Comparison of ENCODE assay signal across 8 mouse cellular contexts in genomic region chr5:43807744-43808696, GRCm38 (mm10). TPM values are rescaled to one million over a fixed set of nuclear protein-coding genes. Genes with fewer than 3 reads are reported as not detected.
DNase-seq lines count a peak whose midpoint lies in the region; ATAC-seq and TF ChIP-seq lines count a peak whose summit lies in the region.

No protein-coding gene starts in this region.

- intact Hi-C loops in heart, postnatal 10 days (cut with DNase I), result loop anchor here (2.0 kb wide), 1 partner anchor 25 kb away; no protein-coding TSS in a partner anchor

- 4% methylated on average over 48 of the region's 48 CpGs for WGBS in forebrain, embryonic 14.5 days
- 5% methylated on average over 48 of the region's 48 CpGs for WGBS in liver, embryonic 14.5 days (ENCODE audit: insufficient replicate concordance)
- 4% methylated on average over 48 of the region's 48 CpGs for WGBS in stomach, embryonic 14.5 days

- no peaks in the 10 kb centered on the region for H3K36me3 ChIP-seq in forebrain, embryonic 14.5 days (ENCODE audit: control insufficient read depth, insufficient read depth, low read length)
- H3K36me3 ChIP-seq in liver, embryonic 14.5 days (replicated peaks; ENCODE audit: control insufficient read depth, insufficient read depth, low read depth), result no peaks in the 10 kb centered on the region
- no peaks in the 10 kb centered on the region for H3K36me3 ChIP-seq in stomach, embryonic 14.5 days (ENCODE audit: control insufficient read depth, insufficient read depth, low read length)

- no peaks in the 10 kb centered on the region for H3K27me3 ChIP-seq in forebrain, embryonic 14.5 days (replicated peaks; ENCODE audit: control insufficient read depth, insufficient read depth, low read length)
- H3K27me3 ChIP-seq in liver, embryonic 14.5 days (ENCODE audit: control insufficient read depth, insufficient read depth, low read length), result no peaks in the 10 kb centered on the region; the same call in 1 of the 2 replicates
- H3K27me3 ChIP-seq in stomach, embryonic 14.5 days (ENCODE audit: control insufficient read depth, insufficient read depth, low read length), result no peaks in the 10 kb centered on the region

- peaks cover 3% of the 10 kb centered on the region; the same call in 1 of the 2 replicates for H3K4me1 ChIP-seq in forebrain, embryonic 14.5 days (ENCODE audit: control insufficient read depth, insufficient read depth, low read length)
- H3K4me1 ChIP-seq in liver, embryonic 14.5 days (replicated peaks; ENCODE audit: control insufficient read depth in 2 of 2, insufficient read depth in 2 of 2, low read length in 1 of 2), result peaks cover 0 to 3% of the 10 kb centered on the region in 2 experiments; a peak in 1 of 4 replicates
- H3K4me1 ChIP-seq in stomach, embryonic 14.5 days (ENCODE audit: control insufficient read depth, insufficient read depth, low read length), result no peaks in the 10 kb centered on the region

- H3K9ac ChIP-seq in forebrain, embryonic 14.5 days (ENCODE audit: low read length), result peak overlapping the region; percentile 80
- peak overlapping the region; percentile 27; the same call in 1 of the 2 replicates for H3K9ac ChIP-seq in liver, embryonic 14.5 days (replicated peaks)
- H3K9ac ChIP-seq in stomach, embryonic 14.5 days (replicated peaks; ENCODE audit: low read depth, low read length), result peak overlapping the region; percentile 71

- peak; percentile 99 for ATAC-seq in forebrain, embryonic 14.5 days
- peak; percentile 56 for ATAC-seq in liver, embryonic 14.5 days (ENCODE audit: insufficient read depth)
- ATAC-seq in stomach, embryonic 14.5 days (ENCODE audit: insufficient number of reproducible peaks, insufficient read depth, low FRiP score, low read depth), result peak; percentile 83

- TF ChIP-seq EP300 in liver, embryonic 14.5 days (IDR thresholded peaks at IDR 0.05; ENCODE audit: low read depth), result no peak

- H3K4me3 ChIP-seq in forebrain, embryonic 14.5 days (ENCODE audit: low read depth, low read length), result peak overlapping the region; percentile 46
- peak overlapping the region; percentile 20 to 39 for H3K4me3 ChIP-seq in liver, embryonic 14.5 days (ENCODE audit: insufficient read depth in 1 of 2, low read depth in 2 of 2, low read length in 2 of 2)
- peak overlapping the region; percentile 43 for H3K4me3 ChIP-seq in stomach, embryonic 14.5 days (ENCODE audit: low read depth, low read length)

- H3K4me2 ChIP-seq in forebrain, embryonic 14.5 days (ENCODE audit: low read length), result peak overlapping the region; percentile 68
- H3K4me2 ChIP-seq in liver, embryonic 14.5 days (ENCODE audit: low read depth), result peak overlapping the region; percentile 59
- peak overlapping the region; percentile 61 for H3K4me2 ChIP-seq in stomach, embryonic 14.5 days (replicated peaks; ENCODE audit: low read depth, low read length)

- peak; percentile 87 for DNase-seq in CD4-positive helper T cell, adult 2 months (ENCODE audit: low read depth, low spot score)
- peak; percentile 7 for DNase-seq in c-Kit-positive CD71-positive TER-119-negative erythroid progenitor cells, embryonic 14.5 days (ENCODE audit: low read depth)
- peak; percentile 94 for DNase-seq in forebrain, embryonic 14.5 days (ENCODE audit: low spot score)
- DNase-seq in heart, postnatal 10 days, result peak; percentile 89 to 90
- peak; percentile 68 to 87 for DNase-seq in kidney, postnatal 36 days
- DNase-seq in liver, embryonic 14.5 days (ENCODE audit: low read depth in 3 of 3, low spot score in 3 of 3), result peak in 1 of 3 experiments; percentile 31
- DNase-seq in neural tube, embryonic 10.5 days (ENCODE audit: extremely low spot score, low spot score), result peak; percentile 91

- H3K9me3 ChIP-seq in forebrain, embryonic 14.5 days (replicated peaks; ENCODE audit: control insufficient read depth, low read length), result no peaks in the 10 kb centered on the region
- H3K9me3 ChIP-seq in liver, embryonic 14.5 days (ENCODE audit: control insufficient read depth, low read length), result no peaks in the 10 kb centered on the region
- H3K9me3 ChIP-seq in stomach, embryonic 14.5 days (ENCODE audit: control insufficient read depth, low read depth, low read length), result no peaks in the 10 kb centered on the region

- TF ChIP-seq CTCF in liver, embryonic 14.5 days (IDR thresholded peaks at IDR 0.05; ENCODE audit: low read depth), result no peak

- H3K27ac ChIP-seq in forebrain, embryonic 14.5 days (ENCODE audit: low read depth, low read length), result peak overlapping the region; percentile 75
- no peak overlapping the region for H3K27ac ChIP-seq in liver, embryonic 14.5 days
- peak overlapping the region; percentile 69; the same call in 1 of the 2 replicates for H3K27ac ChIP-seq in stomach, embryonic 14.5 days (ENCODE audit: low read length)

RNA-seq across cellular contexts. Expression of gene Bst1, which starts 10.7 kb away (rescaled TPM):
- polyA plus RNA-seq in forebrain, embryonic 14.5 days (2014; fragmentation: Nextera tagmentation; extraction: Ambion mirVana), result not detected in 2 replicates
- total RNA-seq in heart, postnatal 10 days (2021), result under 1 TPM; 0.96 to 0.99 TPM
- polyA plus RNA-seq in liver, embryonic 14.5 days (2012; rRNA removed), result 0.18 and 0.19 TPM in 2 replicates
- 0.52 and 0.69 TPM in 2 replicates for polyA plus RNA-seq in liver, embryonic 14.5 days (2014; fragmentation: Nextera tagmentation; extraction: Ambion mirVana)
- 0.18 and 0.19 TPM in 2 replicates for polyA plus RNA-seq in stomach, embryonic 14.5 days (2014; fragmentation: Nextera tagmentation; extraction: Ambion mirVana)

RNA-seq across cellular contexts. Expression of gene Fbxl5, which starts 13.4 kb away (rescaled TPM):
- polyA plus RNA-seq in forebrain, embryonic 14.5 days (2014; fragmentation: Nextera tagmentation; extraction: Ambion mirVana), result 91.8 and 99.8 TPM in 2 replicates
- 10 to 100 TPM; 32.0 to 37.0 TPM for total RNA-seq in heart, postnatal 10 days (2021)
- 9.0 and 10.3 TPM in 2 replicates for polyA plus RNA-seq in liver, embryonic 14.5 days (2012; rRNA removed)
- 21.5 and 22.6 TPM in 2 replicates for polyA plus RNA-seq in liver, embryonic 14.5 days (2014; fragmentation: Nextera tagmentation; extraction: Ambion mirVana)
- polyA plus RNA-seq in stomach, embryonic 14.5 days (2014; fragmentation: Nextera tagmentation; extraction: Ambion mirVana), result 68.7 and 71.3 TPM in 2 replicates

Comparison
In these comparisons a context has a peak if more than half of its experiments do, and no peak if none do; other contexts are left out.
1. H3K9ac ChIP-seq: peak in every context shown above with its lines; median percentile 80 in forebrain, embryonic 14.5 days; 71 in stomach, embryonic 14.5 days; 27 in liver, embryonic 14.5 days.